Mouse (Mus musculus) hindbrain, embryonic 11.5 days (tissue): ENCODE measurements around the gene Hoxd4. TPM values are rescaled to one million over a fixed set of nuclear protein-coding genes. Genes with fewer than 3 reads are reported as not detected.

Experiments used
- microRNA counts: library from miRNA; unstranded; fragments of <30 nt; microRNA quantifications from one replicate; lab custom pipeline; 2015
- polyA plus RNA-seq: library from polyadenylated mRNA; unstranded; fragments of >200 nt; fragmentation: Nextera tagmentation; extraction: Ambion mirVana; gene quantifications from 2 replicates; pipeline ENCODE4 v1.2.1, GENCODE M21; 2014

Gene Hoxd4
- polyA plus RNA-seq, 1 experiment from 2014 or later: 3.7 TPM

MicroRNAs within 50 kb of the gene (microRNA counts, 519-probe panel; counts per million panel counts)
- 5,706 counts per million, percentile 83 among the panel's probes with 10 or more counts for microRNA mmu-miR-10b (lab: Ali Mortazavi, UCI)

Other genes with a start within 250 kb of the Hoxd4 start
- gene Lnpk, start 132.5 kb upstream of the Hoxd4 start, polyA plus RNA-seq: 55.9 and 62.8 TPM in 2 replicates
- gene Evx2, start 52.4 kb upstream of the Hoxd4 start, polyA plus RNA-seq: 1.6 and 2.4 TPM in 2 replicates
- 0.15 TPM in 1 of 2 replicates, not detected in the other for gene Hoxd13, start 43.6 kb upstream of the Hoxd4 start, polyA plus RNA-seq
- gene Hoxd12, start 36.9 kb upstream of the Hoxd4 start, polyA plus RNA-seq: not detected in 2 replicates
- gene Hoxd11, start 32.4 kb upstream of the Hoxd4 start, polyA plus RNA-seq: not detected in 2 replicates
- 0.13 TPM in 1 of 2 replicates, not detected in the other for gene Hoxd10, start 20.0 kb upstream of the Hoxd4 start, polyA plus RNA-seq
- 0.11 TPM in 1 of 2 replicates, not detected in the other for gene Hoxd9, start 14.2 kb upstream of the Hoxd4 start, polyA plus RNA-seq
- gene Hoxd8, start 7.3 kb upstream of the Hoxd4 start, polyA plus RNA-seq: 0.19 and 0.50 TPM in 2 replicates
- 49.5 and 58.0 TPM in 2 replicates for gene Hoxd3, start within 50 bp of the Hoxd4 start, polyA plus RNA-seq
- gene Gm28230, start 14.8 kb downstream of the Hoxd4 start, polyA plus RNA-seq: 0.73 and 0.89 TPM in 2 replicates
- 1.5 and 1.7 TPM in 2 replicates for gene Hoxd1, start 51.1 kb downstream of the Hoxd4 start, polyA plus RNA-seq
- 149 and 154 TPM in 2 replicates for gene Mtx2, start 113.9 kb downstream of the Hoxd4 start, polyA plus RNA-seq